Mouse (Mus musculus) midbrain, embryonic 10.5 days (tissue): ENCODE measurements around the gene Homez. TPM values are rescaled to one million over a fixed set of nuclear protein-coding genes. Genes with fewer than 3 reads are reported as not detected.

Experiments used
- DNase-seq: peaks from one replicate; pipeline ENCODE4 v3.0.0-alpha.2; 2017; ENCODE audit warnings: low spot score
- H3K27ac ChIP-seq: fragments of 300-500 bp; sonication (generic); replicated peaks from 2 replicates; pipeline ENCODE4 v1.5.1; 2016; ENCODE audit warnings: mild to moderate bottlenecking
- H3K27me3 ChIP-seq: fragments of 300-500 bp; sonication (generic); 2 replicates; pipeline ENCODE4 v1.6.1; 2016; ENCODE audit warnings: low read depth, mild to moderate bottlenecking; ENCODE audit not compliant: poor library complexity, severe bottlenecking
- H3K36me3 ChIP-seq: fragments of 300-500 bp; sonication (generic); 2 replicates; pipeline ENCODE4 v1.6.1; 2016; ENCODE audit warnings: mild to moderate bottlenecking, moderate library complexity
- H3K4me1 ChIP-seq: fragments of 300-500 bp; sonication (generic); 2 replicates; pipeline ENCODE4 v1.6.1; 2016
- H3K4me3 ChIP-seq: fragments of 300-500 bp; sonication (generic); 2 replicates; pipeline ENCODE4 v1.5.1; 2016; ENCODE audit warnings: mild to moderate bottlenecking, moderate library complexity
- H3K9me3 ChIP-seq: fragments of 300-500 bp; sonication (generic); replicated peaks from 2 replicates; pipeline ENCODE4 v1.6.1; 2016; ENCODE audit warnings: mild to moderate bottlenecking
- WGBS: fragments of 180-500 bp; shearing (Covaris S2); methylation state at CpG from one replicate; pipeline ENCODE4 v1.1.7; 2016; 5-methylcytosine and 5-hydroxymethylcytosine counted together
- polyA plus RNA-seq: library from polyadenylated mRNA; unstranded; fragments of >200 nt; fragmentation: Nextera tagmentation; extraction: Ambion mirVana; gene quantifications from 2 replicates; pipeline ENCODE4 v1.2.1, GENCODE M21; 2016

Gene Homez
- polyA plus RNA-seq, 1 experiment from 2014 or later: 25.7 TPM

- H3K36me3 ChIP-seq: peaks cover 25% of the 10 kb centered on the region
- H3K27ac ChIP-seq: no peak overlapping the region
- DNase-seq: no peak
- no peaks in the 10 kb centered on the region for H3K27me3 ChIP-seq
- H3K4me3 ChIP-seq: no peak overlapping the region
- no peaks in the 10 kb centered on the region for H3K9me3 ChIP-seq
- H3K4me1 ChIP-seq: peaks cover 29% of the 10 kb centered on the region
- WGBS: 92% methylated on average over 11 of the region's 11 CpGs
These were observed 14.5 kb upstream of the Homez start for GRCm38 (mm10) chr14:54885309-54885708.

GRCm38 (mm10) chr14:54884022-54884712, 13.4 kb upstream of the Homez start:
- H3K4me3 ChIP-seq: peak overlapping the region; percentile 76
- H3K4me1 ChIP-seq: peaks cover 29% of the 10 kb centered on the region
- H3K27me3 ChIP-seq: no peaks in the 10 kb centered on the region
- H3K27ac ChIP-seq: peak overlapping the region; percentile 91
- DNase-seq: no peak
- peaks cover 25% of the 10 kb centered on the region for H3K36me3 ChIP-seq
- no peaks in the 10 kb centered on the region for H3K9me3 ChIP-seq
- 41% methylated on average over 21 of the region's 21 CpGs for WGBS

- H3K4me3 ChIP-seq: peak within 1 kb of the TSS; percentile 76
- no peaks in the 10 kb centered on the region for H3K9me3 ChIP-seq
- H3K27ac ChIP-seq: peak within 1 kb of the TSS; percentile 91
- 1% methylated on average over 27 of the region's 27 CpGs for WGBS
- peaks cover 7% of the 10 kb centered on the region for H3K27me3 ChIP-seq
- peaks cover 29% of the 10 kb centered on the region for H3K4me1 ChIP-seq
- H3K36me3 ChIP-seq: peaks cover 25% of the 10 kb centered on the region
- DNase-seq: peak; percentile 89
These were observed 12.6 kb upstream of the Homez start, which contains the start of the genes Bcl2l2 and Gm20521 for GRCm38 (mm10) chr14:54883154-54884021. Gene Bcl2l2 (plus strand): TSS chr14:54883377. Gene Gm20521 (plus strand): TSS chr14:54883441.

- Histone ChIP-seq H3K27ac (peak within 1 kb of the TSS; percentile 90), H3K36me3 (no peaks in the 10 kb centered on the region), H3K4me3 (peak within 1 kb of the TSS; percentile 85), H3K4me1 (peaks cover 26% of the 10 kb centered on the region), H3K27me3 (peaks cover 27% of the 10 kb centered on the region), H3K9me3 (no peaks in the 10 kb centered on the region)
- peak; percentile 69 for DNase-seq
- WGBS: under 1% methylated on average over 60 of the region's 61 CpGs
These were observed 6.4 kb upstream of the Homez start, which contains the start of gene Ppp1r3e for GRCm38 (mm10) chr14:54877048-54877715. Gene Ppp1r3e (minus strand): TSS chr14:54877550.

- Histone ChIP-seq H3K9me3 (no peaks in the 10 kb centered on the region), H3K27me3 (peaks cover 27% of the 10 kb centered on the region), H3K36me3 (no peaks in the 10 kb centered on the region), H3K4me3 (peak overlapping the region; percentile 85), H3K4me1 (peaks cover 26% of the 10 kb centered on the region), H3K27ac (peak overlapping the region; percentile 90)
- under 1% methylated on average over 72 of the region's 72 CpGs for WGBS
- DNase-seq: peak; percentile 89
These were observed 5.8 kb upstream of the Homez start for GRCm38 (mm10) chr14:54876539-54877047.

- DNase-seq: no peak
- peaks cover 26% of the 10 kb centered on the region for H3K4me1 ChIP-seq
- H3K4me3 ChIP-seq: peak overlapping the region; percentile 85
- peak overlapping the region; percentile 90 for H3K27ac ChIP-seq
- WGBS: 2% methylated on average over 36 of the region's 36 CpGs
- H3K36me3 ChIP-seq: no peaks in the 10 kb centered on the region
- H3K9me3 ChIP-seq: no peaks in the 10 kb centered on the region
- peaks cover 27% of the 10 kb centered on the region for H3K27me3 ChIP-seq
These were observed 5.2 kb upstream of the Homez start for GRCm38 (mm10) chr14:54875844-54876538.

- Histone ChIP-seq H3K27me3 (peaks cover 27% of the 10 kb centered on the region), H3K36me3 (no peaks in the 10 kb centered on the region), H3K4me1 (peaks cover 26% of the 10 kb centered on the region), H3K4me3 (no peak overlapping the region), H3K9me3 (no peaks in the 10 kb centered on the region), H3K27ac (no peak overlapping the region)
- no peak for DNase-seq
- WGBS: 88% methylated on average over 3 of the region's 3 CpGs
These were observed 3.4 kb upstream of the Homez start for GRCm38 (mm10) chr14:54874165-54874564.

- H3K4me1 ChIP-seq: peaks cover 11% of the 10 kb centered on the region
- H3K4me3 ChIP-seq: no peak overlapping the region
- H3K9me3 ChIP-seq: no peaks in the 10 kb centered on the region
- H3K36me3 ChIP-seq: no peaks in the 10 kb centered on the region
- no peak for DNase-seq
- H3K27me3 ChIP-seq: no peaks in the 10 kb centered on the region
- no peak overlapping the region for H3K27ac ChIP-seq
- WGBS: 86% methylated on average over 4 of the region's 4 CpGs
These were observed 2.7 kb downstream of the Homez start for GRCm38 (mm10) chr14:54868026-54868425.

- 55% methylated on average over 5 of the region's 5 CpGs for WGBS
- no peaks in the 10 kb centered on the region for H3K27me3 ChIP-seq
- H3K9me3 ChIP-seq: no peaks in the 10 kb centered on the region
- peaks cover 21% of the 10 kb centered on the region for H3K4me1 ChIP-seq
- H3K4me3 ChIP-seq: no peak overlapping the region
- peak; percentile 26 for DNase-seq
- H3K27ac ChIP-seq: no peak overlapping the region
- no peaks in the 10 kb centered on the region for H3K36me3 ChIP-seq
These were observed 3.8 kb downstream of the Homez start for GRCm38 (mm10) chr14:54866936-54867335.

GRCm38 (mm10) chr14:54866268-54866667, 4.5 kb downstream of the Homez start:
- WGBS: 76% methylated on average over 3 of the region's 3 CpGs
- Histone ChIP-seq H3K9me3 (no peaks in the 10 kb centered on the region), H3K27ac (no peak overlapping the region), H3K27me3 (no peaks in the 10 kb centered on the region), H3K4me3 (no peak overlapping the region), H3K36me3 (no peaks in the 10 kb centered on the region), H3K4me1 (peaks cover 21% of the 10 kb centered on the region)
- DNase-seq: no peak

GRCm38 (mm10) chr14:54865626-54866025, 5.1 kb downstream of the Homez start:
- no peak for DNase-seq
- Histone ChIP-seq H3K27ac (no peak overlapping the region), H3K4me1 (peaks cover 21% of the 10 kb centered on the region), H3K9me3 (no peaks in the 10 kb centered on the region), H3K27me3 (no peaks in the 10 kb centered on the region), H3K36me3 (no peaks in the 10 kb centered on the region), H3K4me3 (no peak overlapping the region)
- WGBS: 86% methylated on average over 5 of the region's 5 CpGs
